In the genomic region with DNA sequence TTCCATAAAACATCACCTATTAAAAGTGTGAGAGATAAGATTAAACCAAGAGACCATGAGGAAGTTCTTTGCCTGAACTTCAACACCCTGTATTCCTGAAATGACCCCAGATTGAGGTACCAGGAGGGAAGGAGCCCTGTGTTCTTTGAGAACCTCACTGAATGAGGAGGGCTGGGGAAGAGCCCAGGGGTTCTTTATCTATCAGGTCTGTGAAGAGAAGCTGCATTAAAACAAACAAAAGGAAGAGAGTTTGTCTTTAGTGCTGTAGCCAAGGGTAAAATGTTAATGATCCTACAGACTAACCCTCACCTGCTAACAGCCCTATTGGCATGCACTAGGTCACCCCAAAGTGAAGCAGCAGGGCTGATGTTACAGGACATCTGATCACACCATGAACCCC, we compare ENCODE assay signal across 28 mouse cellular contexts.
"Had no signal": no experiment of that assay in that cellular context is flagged by ENCODE, and none has a peak within 500 bp of the region (broad histone marks: within the 10 kb centered on the region; RNA-seq: fewer than 3 reads in every experiment).

No protein-coding gene starts in this region.

- H3K27me3 ChIP-seq: embryonic facial prominence, embryonic 12.5 days; embryonic facial prominence, embryonic 13.5 days; embryonic facial prominence, embryonic 15.5 days; forebrain, embryonic 12.5 days; forebrain, embryonic 13.5 days; forebrain, embryonic 15.5 days had no signal

- H3K4me2 ChIP-seq: embryonic facial prominence, embryonic 12.5 days; embryonic facial prominence, embryonic 13.5 days; embryonic facial prominence, embryonic 15.5 days; forebrain, embryonic 12.5 days; forebrain, embryonic 13.5 days; forebrain, embryonic 15.5 days had no signal

- H3K4me3 ChIP-seq: embryonic facial prominence, embryonic 10.5 days; embryonic facial prominence, embryonic 12.5 days; embryonic facial prominence, embryonic 13.5 days; embryonic facial prominence, embryonic 15.5 days; erythroblast, embryonic 14.5 days; forebrain, embryonic 10.5 days; forebrain, embryonic 12.5 days; forebrain, embryonic 13.5 days; forebrain, embryonic 15.5 days; gastrocnemius, adult 2 months; heart, adult 2 months had no signal

- ATAC-seq: forebrain, embryonic 13.5 days; forebrain, embryonic 14.5 days; forebrain, embryonic 15.5 days; forebrain, embryonic 16.5 days; forebrain, postnatal 0 days had no signal

- H3K9ac ChIP-seq: embryonic facial prominence, embryonic 12.5 days; embryonic facial prominence, embryonic 13.5 days; embryonic facial prominence, embryonic 15.5 days; forebrain, embryonic 12.5 days; forebrain, embryonic 13.5 days; forebrain, embryonic 15.5 days; forebrain, postnatal 0 days had no signal

- DNase-seq: cerebellum, adult 8-10 months; cerebellum, adult 9-10 months; cerebellum, adult 9-11 months; cerebellum, postnatal 10 days; cerebellum, postnatal 14 days; cerebellum, postnatal 25 days; cerebellum, postnatal 36 days; embryo, embryonic 11 days; forebrain, postnatal 0 days; gastrocnemius, adult 2 months; gastrocnemius, postnatal 10 days; gastrocnemius, postnatal 14 days; gastrocnemius, postnatal 25 days; gastrocnemius, postnatal 36 days; heart, adult 11 months; heart, adult 18-20 months; heart, adult 2 months had no signal

- H3K4me1 ChIP-seq: embryonic facial prominence, embryonic 15.5 days; forebrain, embryonic 12.5 days; forebrain, embryonic 13.5 days; forebrain, embryonic 15.5 days had no signal

- H3K27ac ChIP-seq: embryonic facial prominence, embryonic 10.5 days; embryonic facial prominence, embryonic 12.5 days; embryonic facial prominence, embryonic 13.5 days; embryonic facial prominence, embryonic 15.5 days; forebrain, embryonic 10.5 days; forebrain, embryonic 12.5 days; forebrain, embryonic 13.5 days; forebrain, embryonic 15.5 days; gastrocnemius, adult 2 months; heart, adult 2 months had no signal

- H3K9me3 ChIP-seq: embryonic facial prominence, embryonic 10.5 days; embryonic facial prominence, embryonic 12.5 days; embryonic facial prominence, embryonic 13.5 days; embryonic facial prominence, embryonic 15.5 days; forebrain, embryonic 10.5 days; forebrain, embryonic 12.5 days; forebrain, embryonic 13.5 days; forebrain, embryonic 15.5 days had no signal

- H3K36me3 ChIP-seq: embryonic facial prominence, embryonic 10.5 days; embryonic facial prominence, embryonic 12.5 days; embryonic facial prominence, embryonic 13.5 days; embryonic facial prominence, embryonic 15.5 days; forebrain, embryonic 10.5 days; forebrain, embryonic 12.5 days; forebrain, embryonic 15.5 days had no signal
